Mouse (Mus musculus) layer of hippocampus, adult 11-12 months (tissue): ENCODE data around the gene Sh3rf1.

Source experiments
- DNase-seq: peaks from one replicate; pipeline ENCODE4 v3.0.0; 2022; ENCODE audit warnings: low spot score

The Sh3rf1 gene

GRCm38 (mm10) chr8:61425125-61425524 is 201.5 kb downstream of the Sh3rf1 start:
- no peak for DNase-seq

- no peak for DNase-seq
These were observed 202.4 kb downstream of the Sh3rf1 start for GRCm38 (mm10) chr8:61426072-61426471.

- no peak for DNase-seq
These were observed 203.0 kb downstream of the Sh3rf1 start for GRCm38 (mm10) chr8:61426671-61427070.

DNA sequence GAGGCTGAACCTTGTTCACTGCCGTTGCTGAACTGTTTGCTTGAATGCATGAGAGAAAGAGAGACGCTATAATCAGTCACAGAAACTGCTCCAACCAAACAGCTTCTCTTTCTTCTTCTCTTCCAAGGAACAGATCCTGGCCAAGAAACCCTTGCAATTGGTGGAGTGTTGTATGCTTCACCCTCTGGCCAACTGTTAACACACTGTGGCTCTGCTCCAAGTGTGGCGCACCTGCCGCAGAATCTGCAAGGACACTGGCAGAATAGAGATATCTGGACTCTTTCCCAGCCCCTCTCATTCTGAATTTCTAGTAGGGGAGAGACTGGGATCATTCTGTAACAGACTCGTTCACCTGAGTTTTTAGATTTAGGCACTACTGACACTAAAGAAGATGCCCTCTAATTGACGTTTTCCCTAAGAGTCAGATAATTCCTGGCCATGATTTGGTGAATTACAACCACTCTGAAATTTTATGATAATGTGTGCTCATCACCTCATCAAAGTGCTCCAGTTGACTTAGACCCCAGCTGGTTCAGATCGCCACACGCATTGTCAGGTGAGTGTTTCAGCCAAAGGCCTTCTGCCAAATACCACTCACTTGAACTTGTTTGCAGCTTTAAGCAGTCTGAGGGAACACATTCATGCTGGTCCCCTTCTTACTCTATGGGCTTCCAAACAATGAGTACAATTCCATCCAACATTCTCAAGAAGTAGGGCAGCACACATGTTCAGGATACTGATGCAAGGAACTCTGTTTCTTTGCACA is 204.4 kb downstream of the Sh3rf1 start:
- DNase-seq = no peak

DNA sequence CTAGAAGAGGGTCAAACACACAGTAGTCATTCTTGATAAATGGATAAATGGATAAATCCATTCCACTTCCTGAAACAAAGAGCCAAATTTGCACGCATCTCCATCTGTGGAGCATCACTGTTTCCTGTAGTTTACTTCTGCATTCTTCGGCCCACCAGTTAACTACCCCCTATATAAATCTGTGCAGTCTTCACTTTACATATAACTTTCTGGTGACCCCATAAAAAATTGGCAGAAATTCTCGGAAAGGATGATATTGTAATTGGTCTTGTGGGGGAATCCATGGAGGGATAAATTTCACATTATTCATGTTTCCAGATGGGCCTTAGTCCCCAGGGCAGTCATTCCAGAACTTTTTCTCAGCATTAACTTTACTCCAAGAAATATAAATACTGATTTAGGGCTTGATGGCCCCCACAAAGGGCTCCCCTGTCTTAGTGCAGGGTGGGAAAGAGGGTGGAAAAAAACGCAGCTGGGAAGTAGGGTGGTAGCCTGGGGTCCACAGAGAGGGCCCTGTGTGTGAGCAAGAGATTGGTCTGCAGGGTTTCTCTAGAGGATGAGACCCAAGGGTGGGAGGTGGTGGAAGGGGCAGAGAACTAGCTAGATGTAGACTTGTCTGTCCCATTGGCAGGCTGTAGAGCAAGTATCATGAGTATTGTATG is 205.3 kb downstream of the Sh3rf1 start:
- no peak for DNase-seq

DNA sequence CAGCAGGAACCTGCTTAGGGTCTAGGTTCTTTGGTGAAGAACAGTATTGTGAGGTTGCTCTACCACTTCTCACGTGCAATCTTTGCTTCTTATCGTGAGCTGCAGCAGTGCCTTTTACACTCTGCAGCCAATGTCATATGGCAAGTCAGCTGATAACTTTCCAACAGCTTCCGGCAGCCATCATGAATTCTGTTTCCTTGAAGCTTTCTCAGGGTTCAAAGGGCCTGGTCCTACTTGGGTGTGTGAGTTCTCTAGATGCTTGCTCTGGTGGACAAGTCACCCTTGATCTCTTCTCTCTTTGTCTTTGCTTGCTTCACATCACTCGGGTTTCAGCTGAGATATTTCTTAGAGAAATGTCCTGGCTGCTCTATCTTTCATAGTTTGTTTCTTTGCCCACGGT is 211.8 kb downstream of the Sh3rf1 start:
- DNase-seq = no peak

DNA sequence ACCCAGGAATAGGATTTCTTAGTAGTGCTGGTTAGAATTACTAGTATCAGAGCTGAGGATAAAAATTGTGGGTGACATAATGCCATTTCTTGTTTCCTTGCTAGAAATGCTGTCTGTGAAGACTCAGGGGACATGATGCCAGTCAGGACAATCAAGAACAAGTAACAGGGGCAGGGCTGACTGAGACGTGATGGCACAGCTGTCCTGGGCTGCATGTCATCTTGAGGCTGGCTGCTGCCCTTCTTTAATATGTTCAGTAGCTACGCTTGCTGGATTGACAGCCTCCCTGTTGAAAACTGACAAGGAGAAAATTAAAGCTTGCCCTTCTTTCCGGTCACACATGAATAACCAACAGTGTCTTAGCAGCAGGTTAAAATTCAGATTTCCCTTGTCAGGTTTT is 212.5 kb downstream of the Sh3rf1 start:
- no peak for DNase-seq

GRCm38 (mm10) chr8:61436586-61437304 is 213.1 kb downstream of the Sh3rf1 start:
- no peak for DNase-seq

DNA sequence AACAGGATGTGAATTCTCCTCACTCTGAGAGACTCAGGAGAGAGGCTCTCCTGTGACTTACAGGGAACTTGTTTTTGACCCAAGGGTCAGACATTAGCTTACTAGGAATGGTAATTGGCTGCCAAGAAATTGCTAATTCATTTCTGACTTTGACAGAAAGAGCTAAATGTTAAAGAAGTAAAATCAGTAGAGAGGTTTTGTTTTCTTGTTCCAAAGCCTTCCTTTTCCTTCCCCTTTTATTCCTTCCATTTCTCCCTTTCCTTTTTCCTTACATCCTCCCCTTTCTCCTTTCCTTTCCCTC is 213.6 kb downstream of the Sh3rf1 start:
- no peak for DNase-seq

GRCm38 (mm10) chr8:61442988-61443387 is 219.3 kb downstream of the Sh3rf1 start:
- no peak for DNase-seq

- DNase-seq = no peak
These were observed 220.7 kb downstream of the Sh3rf1 start for GRCm38 (mm10) chr8:61444358-61444757.
